Comparison of ENCODE assay signal across 19 mouse cellular contexts in the genomic region with DNA sequence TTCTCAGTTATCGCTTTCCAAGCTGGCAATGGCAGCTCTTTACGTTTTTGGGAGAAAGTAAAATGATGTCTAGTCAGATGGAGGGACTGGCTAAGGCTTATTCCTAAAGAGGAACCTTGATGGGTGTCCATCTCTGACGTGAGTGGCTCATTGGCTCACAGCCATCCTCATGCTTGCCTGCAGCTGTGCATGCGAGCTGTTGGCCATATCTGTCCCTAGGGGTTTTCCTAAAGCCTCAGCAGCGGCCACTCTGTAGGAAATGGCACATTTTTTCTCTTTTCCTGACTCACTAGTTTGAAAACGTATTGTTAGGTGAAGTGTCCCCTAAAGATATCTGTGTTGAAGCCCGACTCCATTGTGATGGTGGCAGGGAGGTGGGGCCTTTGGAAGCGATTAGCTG. TPM values are rescaled to one million over a fixed set of nuclear protein-coding genes. Genes with fewer than 3 reads are reported as not detected.
DNase-seq lines count a peak whose midpoint lies in the region; ATAC-seq and TF ChIP-seq lines count a peak whose summit lies in the region.
"Had no signal": no experiment of that assay in that cellular context is flagged by ENCODE, and none has a peak within 500 bp of the region (broad histone marks: within the 10 kb centered on the region; RNA-seq: fewer than 3 reads in every experiment).

No protein-coding gene starts in this region.

- no peak for TF ChIP-seq EP300 in heart, adult 2 months (IDR thresholded peaks at IDR 0.05; ENCODE audit: insufficient read depth, low read depth, low read length)

- no peaks in the 10 kb centered on the region for H3K79me2 ChIP-seq in heart, adult 2 months (replicated peaks; ENCODE audit: control insufficient read depth, insufficient read depth, low read length)

- WGBS in heart, adult 2 months: 37% methylated on average over 8 of the region's 8 CpGs
- WGBS in kidney, embryonic 15.5 days: 64% methylated on average over 8 of the region's 8 CpGs

- peak; percentile 74 for DNase-seq in heart, adult 11 months
- DNase-seq in heart, adult 2 months: no peak
- no peak for DNase-seq in kidney, adult 9 months
- DNase-seq in A20 (ENCODE audit: low read depth, low spot score) (peak; percentile 6), MN1 (ENCODE audit: low spot score) (peak; percentile 17)
- DNase-seq in thymus, postnatal 0 days (ENCODE audit: low spot score): no peak
- DNase-seq: adrenal gland, postnatal 25 days; cerebellum, adult 9-10 months; kidney, adult 2 months; right cerebral cortex, postnatal 25 days; spleen, adult 18-20 months; thymus, postnatal 14 days had no signal

- no peak for TF ChIP-seq CTCF in heart, adult 2 months (IDR thresholded peaks at IDR 0.05)

- H3K27me3 ChIP-seq in heart, adult 2 months (ENCODE audit: control insufficient read depth, insufficient read depth, low read length): no peaks in the 10 kb centered on the region
- no peaks in the 10 kb centered on the region for H3K27me3 ChIP-seq in kidney, embryonic 15.5 days
- H3K27me3 ChIP-seq: forebrain, embryonic 15.5 days had no signal

- no peak overlapping the region for H3K27ac ChIP-seq in heart, adult 2 months
- no peak overlapping the region for H3K27ac ChIP-seq in kidney, embryonic 15.5 days
- H3K27ac ChIP-seq: forebrain, embryonic 15.5 days; heart, embryonic 15.5 days; hindbrain, embryonic 10.5 days; liver, embryonic 14.5 days; macrophage; midbrain, embryonic 10.5 days had no signal

- intact Hi-C loops in heart, adult 2 months (cut with DNase I): no loop called here

- H3K9me3 ChIP-seq in kidney, embryonic 15.5 days (replicated peaks): no peaks in the 10 kb centered on the region
- H3K9me3 ChIP-seq: forebrain, embryonic 15.5 days; heart, embryonic 15.5 days; hindbrain, embryonic 10.5 days; midbrain, embryonic 10.5 days had no signal

- no peak overlapping the region for H3K4me3 ChIP-seq in heart, adult 2 months
- no peak overlapping the region for H3K4me3 ChIP-seq in kidney, embryonic 15.5 days (replicated peaks)
- H3K4me3 ChIP-seq: forebrain, embryonic 15.5 days; heart, embryonic 15.5 days; hindbrain, embryonic 10.5 days; midbrain, embryonic 10.5 days had no signal

- no peak overlapping the region for H3K9ac ChIP-seq in heart, adult 2 months (ENCODE audit: low read depth, low read length)
- H3K9ac ChIP-seq in kidney, embryonic 15.5 days: no peak overlapping the region
- H3K9ac ChIP-seq: forebrain, embryonic 15.5 days; heart, embryonic 15.5 days; liver, embryonic 14.5 days had no signal

- H3K4me2 ChIP-seq in kidney, embryonic 15.5 days: no peak overlapping the region
- H3K4me2 ChIP-seq: forebrain, embryonic 15.5 days; heart, embryonic 15.5 days had no signal

- H3K4me1 ChIP-seq in heart, adult 2 months (ENCODE audit: control insufficient read depth, insufficient read depth, low read length): no peaks in the 10 kb centered on the region
- 0 out of 2 replicates have a peak, but pooled peaks cover 3% of the 10 kb centered on the region for H3K4me1 ChIP-seq in kidney, embryonic 15.5 days
- H3K4me1 ChIP-seq: forebrain, embryonic 15.5 days; hindbrain, embryonic 10.5 days; midbrain, embryonic 10.5 days had no signal

- H3K36me3 ChIP-seq in heart, adult 2 months (ENCODE audit: control insufficient read depth, insufficient read depth, low read length): no peaks in the 10 kb centered on the region
- H3K36me3 ChIP-seq in kidney, embryonic 15.5 days: no peaks in the 10 kb centered on the region
- H3K36me3 ChIP-seq: forebrain, embryonic 15.5 days; heart, embryonic 15.5 days; hindbrain, embryonic 10.5 days; midbrain, embryonic 10.5 days had no signal

- no peak for TF ChIP-seq POLR2A in heart, adult 2 months (IDR thresholded peaks at IDR 0.05; ENCODE audit: insufficient read depth, low read depth, low read length)

- ATAC-seq in kidney, embryonic 15.5 days (replicated peaks; ENCODE audit: low FRiP score): 0 out of 2 replicates have a peak, but pooled peaks have one; percentile 15
- ATAC-seq: forebrain, embryonic 15.5 days had no signal

RNA-seq across cellular contexts. Expression of a gene that starts 18.0 kb away (rescaled TPM):
- total RNA-seq in heart, adult 2 months (2021): under 1 TPM; 0.23 to 0.29 TPM
- 0.29 and 0.53 TPM in 2 replicates for polyA plus RNA-seq in heart, adult 2 months (2012; rRNA removed)
- polyA plus RNA-seq in kidney, embryonic 15.5 days (2015; fragmentation: Nextera tagmentation; extraction: Ambion mirVana): 2.2 and 2.6 TPM in 2 replicates
- 0.59 and 0.67 TPM in 2 replicates for polyA plus RNA-seq in thymus, postnatal 0 days (2015; fragmentation: Nextera tagmentation; extraction: Ambion mirVana)

Comparison
In these comparisons a context has a peak if more than half of its experiments do, and no peak if none do; other contexts are left out.
1. DNase-seq: peak in heart, adult 11 months (single experiment), A20 (single experiment) and MN1 (single experiment); none in heart, adult 2 months (0 of 2), kidney, adult 9 months (single experiment) and thymus, postnatal 0 days (single experiment).